Mouse (Mus musculus) heart, adult 11 months (tissue): Measurements from ENCODE around the gene Col11a2.

ENCODE experiments used
- DNase-seq: peaks from one replicate; pipeline ENCODE4 v3.0.0; 2022

Gene Col11a2

DNA sequence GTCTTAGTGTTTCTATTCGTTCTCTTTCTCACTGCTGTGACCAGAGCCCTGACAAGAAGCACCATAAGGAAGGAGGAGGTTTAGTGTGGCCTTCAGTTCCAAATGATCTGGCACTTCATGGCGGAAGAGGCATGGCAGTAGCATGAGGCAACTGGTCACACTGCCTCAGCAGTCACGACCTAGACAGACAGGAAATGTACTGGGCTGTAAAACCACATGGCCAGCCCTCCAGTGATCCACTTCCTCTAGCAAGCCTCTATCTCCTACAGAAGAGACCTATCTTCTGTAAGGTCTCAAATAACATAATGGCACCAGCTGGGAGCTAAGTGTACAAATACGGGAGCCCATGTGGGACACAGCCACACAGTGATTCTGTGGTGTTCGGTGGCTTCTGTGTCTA, 32.9 kb downstream of the Col11a2 start:
- DNase-seq = no peak

DNA sequence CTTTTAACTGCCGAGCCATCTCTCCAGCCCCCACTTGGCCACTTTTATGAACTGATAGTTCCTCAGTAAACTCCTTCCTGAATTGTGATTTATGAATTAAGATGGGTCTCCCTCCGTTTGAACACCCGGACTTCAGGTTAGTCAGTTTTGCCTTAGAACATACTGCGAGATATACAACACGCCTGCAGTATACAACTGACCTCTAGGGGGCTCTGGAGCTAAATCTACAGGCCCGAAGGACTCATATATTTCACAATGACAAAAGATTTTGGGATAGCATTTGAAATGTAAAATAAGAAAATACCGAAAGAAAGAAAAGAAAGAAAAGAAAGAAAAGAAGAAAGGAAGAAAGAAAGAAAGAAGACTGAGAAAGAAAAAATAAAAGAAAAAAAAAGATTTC, 36.0 kb downstream of the Col11a2 start:
- no peak for DNase-seq

DNA sequence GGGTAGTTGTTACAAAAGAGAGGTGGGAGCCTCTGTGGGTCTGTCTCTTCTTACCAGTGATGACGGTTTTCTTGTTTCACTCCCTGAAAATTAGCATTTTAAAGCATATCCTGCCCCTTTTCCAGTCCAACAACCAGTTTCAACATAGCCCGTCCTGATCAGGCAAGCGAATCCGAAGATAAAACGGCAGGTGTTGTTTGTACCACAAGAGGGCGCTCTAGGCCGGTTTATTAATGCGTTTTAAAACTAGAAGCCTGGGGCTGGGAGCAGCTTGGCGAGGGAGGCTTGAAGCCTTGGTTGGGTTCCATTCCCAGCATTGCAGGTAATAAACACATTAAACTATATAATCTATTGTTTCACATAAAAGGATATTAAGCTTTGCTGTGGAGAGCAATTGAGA, 38.3 kb downstream of the Col11a2 start:
- DNase-seq = no peak

DNA sequence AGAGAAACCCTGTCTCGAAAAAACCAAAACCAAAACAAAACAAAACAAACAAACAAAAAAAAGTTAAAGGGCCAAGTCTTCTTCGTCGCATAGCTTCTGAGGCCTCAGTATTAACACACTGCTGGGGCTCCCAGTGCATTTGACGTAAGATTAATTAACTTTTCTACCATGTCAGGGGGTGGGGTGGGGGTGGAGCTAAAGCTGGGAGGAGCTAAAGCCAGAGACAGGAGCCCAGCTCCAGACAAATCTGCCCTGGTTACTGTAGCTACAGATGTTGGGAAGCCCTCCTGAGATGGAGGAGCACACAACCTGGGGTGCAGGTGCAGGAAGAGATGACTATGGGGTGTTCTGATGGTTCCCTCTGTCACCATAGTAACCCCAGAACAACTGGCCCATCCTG, 38.9 kb downstream of the Col11a2 start:
- no peak for DNase-seq

DNA sequence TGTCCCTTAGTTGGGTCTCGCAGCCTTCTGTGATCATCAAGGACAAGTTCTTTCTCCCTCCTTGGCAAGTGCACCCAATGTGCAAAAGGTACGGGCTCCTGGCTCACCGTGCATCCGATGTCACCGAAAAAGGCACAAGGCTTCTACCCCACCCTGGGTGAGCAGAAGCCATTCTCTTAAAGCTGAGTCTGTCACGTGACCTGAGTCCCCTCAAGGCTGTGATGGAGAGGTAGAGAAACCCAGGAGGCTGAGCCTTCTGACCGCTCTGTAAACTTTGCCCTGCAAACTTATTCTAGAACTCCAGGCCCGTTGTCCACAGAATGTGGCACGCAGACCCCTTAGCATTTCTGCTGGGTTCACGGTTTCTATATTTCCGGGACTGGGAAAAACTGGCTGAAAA, 39.8 kb downstream of the Col11a2 start:
- DNase-seq = no peak

DNA sequence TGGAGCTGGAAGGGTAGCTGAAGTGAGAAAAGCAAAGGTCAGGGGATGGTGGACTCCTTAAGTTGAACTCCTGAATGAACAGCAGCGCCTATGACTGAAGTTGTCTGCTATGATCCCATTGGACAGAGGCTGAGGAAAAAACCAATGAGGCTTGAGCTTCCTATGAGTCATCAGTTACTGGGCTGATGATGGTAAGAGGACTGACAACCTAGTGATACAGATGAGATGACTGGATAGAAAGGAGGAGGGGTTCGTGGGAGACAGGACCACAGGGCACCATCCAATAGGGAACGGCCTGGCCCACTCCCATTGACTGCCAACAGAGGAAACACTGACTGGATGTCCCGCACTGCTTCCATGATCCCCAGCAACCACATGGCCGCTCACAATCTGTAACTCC, 40.4 kb downstream of the Col11a2 start:
- DNase-seq = peak; percentile 92

DNA sequence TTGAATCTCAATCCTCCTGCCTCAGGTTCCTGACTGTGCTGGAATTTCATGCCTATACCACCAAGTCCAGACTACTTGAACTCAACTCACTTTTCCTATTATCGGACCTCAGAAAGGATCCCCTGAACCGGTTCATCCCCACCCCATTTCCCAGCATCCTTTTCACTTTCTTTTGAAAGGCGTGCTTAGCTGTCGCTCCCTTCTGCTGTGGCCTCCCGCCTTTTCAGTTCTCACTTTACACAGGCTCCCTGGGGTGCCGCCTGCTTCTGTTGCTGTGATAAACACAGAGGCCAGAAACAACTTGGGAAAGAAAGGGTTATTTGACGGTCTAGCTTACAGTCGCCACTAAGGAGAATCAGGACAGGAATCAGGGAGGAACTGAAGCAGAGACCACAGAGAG, 43.9 kb downstream of the Col11a2 start:
- no peak for DNase-seq

DNA sequence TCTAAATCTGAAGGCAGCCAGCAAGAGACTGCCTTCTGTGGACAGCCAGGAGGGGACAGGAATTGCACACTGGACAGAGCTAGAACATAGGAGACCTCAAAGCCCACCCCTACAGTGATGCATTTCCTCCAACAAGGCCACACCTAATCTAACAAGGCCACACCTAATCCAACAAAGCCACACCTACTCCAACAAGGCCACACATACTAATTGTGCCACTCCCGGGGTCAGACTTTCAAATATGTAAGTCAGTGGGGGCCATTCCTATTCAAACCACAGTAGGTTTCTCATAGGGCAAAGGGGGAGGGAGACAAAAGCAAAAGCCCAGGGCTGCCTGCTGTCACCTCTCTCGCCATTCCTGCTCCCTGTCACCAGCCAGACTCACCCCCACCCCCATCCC, 48.1 kb downstream of the Col11a2 start:
- DNase-seq = no peak

DNA sequence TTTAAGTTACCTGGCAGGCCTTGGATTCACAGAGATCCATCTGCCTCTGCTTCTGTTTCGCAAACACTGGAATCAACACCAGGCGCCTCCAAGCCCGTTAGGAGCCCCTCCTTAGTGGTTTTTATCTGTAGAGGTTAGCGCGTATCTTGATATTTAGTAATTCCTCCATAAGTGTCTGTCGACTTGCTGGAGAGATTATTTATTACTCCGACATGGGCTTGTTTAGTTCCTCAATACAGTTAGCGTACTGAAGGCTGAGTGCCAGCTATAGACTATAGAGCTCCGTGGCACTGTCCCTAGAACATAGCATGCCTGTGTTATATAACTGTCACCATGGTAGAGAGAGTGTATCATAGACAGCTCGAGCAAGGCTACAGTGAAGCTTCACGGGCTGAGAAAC, 48.9 kb downstream of the Col11a2 start:
- no peak for DNase-seq

DNA sequence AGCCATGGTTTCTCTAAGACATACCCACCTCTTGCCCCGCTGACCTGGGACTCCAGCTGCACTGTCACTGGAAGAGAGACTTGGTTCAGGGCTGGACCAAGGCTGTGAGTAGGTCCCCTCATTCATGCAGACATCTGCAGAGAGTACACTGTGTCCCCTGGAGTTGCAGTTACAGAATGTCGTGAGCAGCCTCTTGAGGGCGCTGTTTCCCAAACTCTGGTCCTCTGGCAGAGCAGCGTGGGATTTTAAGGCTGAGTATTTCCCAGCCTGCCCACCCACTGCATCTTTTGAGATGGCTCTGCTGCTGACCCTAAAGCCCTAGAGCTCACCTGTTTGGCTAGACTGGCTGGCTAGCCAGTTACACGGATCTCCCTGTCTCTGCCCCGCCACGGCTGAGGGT, 51.7 kb downstream of the Col11a2 start:
- no peak for DNase-seq

DNA sequence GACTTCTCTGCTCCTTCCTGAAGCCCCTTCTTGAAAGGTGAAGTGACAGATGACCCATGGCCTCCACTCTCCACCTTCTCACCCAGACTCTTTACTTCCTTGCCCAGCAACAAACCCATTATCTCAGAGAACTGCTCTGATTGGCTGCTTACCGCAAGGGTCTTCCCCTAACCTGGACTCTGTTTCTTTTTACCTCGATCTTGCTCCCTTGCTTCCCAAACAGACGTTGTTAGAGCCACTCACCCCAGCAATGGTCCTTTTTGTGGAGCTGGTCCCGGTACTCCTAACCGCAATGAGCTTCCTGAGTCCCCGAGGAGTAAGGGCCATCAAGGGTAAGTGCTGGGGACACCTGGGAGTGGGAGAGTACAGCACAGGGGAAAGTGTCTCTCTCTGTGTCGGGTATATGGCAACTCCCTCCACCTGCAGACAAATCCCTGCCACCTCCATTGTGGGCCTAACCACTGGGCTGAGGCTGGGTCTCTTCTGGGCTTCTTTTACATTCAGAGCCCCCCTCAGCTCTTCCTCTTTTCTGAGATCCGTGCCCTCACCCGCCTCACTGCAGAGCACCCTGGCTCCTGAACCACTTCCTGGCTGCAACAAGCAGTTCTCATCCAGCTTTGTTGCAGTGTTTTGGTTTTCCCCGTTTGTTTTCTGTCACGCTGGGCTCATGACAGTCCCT, 53.1 kb downstream of the Col11a2 start, which contains the start of gene H2-Oa:
H2-Oa (plus strand) TSS at position 144 of the 679 bp plus-strand sequence.
- DNase-seq = no peak

DNA sequence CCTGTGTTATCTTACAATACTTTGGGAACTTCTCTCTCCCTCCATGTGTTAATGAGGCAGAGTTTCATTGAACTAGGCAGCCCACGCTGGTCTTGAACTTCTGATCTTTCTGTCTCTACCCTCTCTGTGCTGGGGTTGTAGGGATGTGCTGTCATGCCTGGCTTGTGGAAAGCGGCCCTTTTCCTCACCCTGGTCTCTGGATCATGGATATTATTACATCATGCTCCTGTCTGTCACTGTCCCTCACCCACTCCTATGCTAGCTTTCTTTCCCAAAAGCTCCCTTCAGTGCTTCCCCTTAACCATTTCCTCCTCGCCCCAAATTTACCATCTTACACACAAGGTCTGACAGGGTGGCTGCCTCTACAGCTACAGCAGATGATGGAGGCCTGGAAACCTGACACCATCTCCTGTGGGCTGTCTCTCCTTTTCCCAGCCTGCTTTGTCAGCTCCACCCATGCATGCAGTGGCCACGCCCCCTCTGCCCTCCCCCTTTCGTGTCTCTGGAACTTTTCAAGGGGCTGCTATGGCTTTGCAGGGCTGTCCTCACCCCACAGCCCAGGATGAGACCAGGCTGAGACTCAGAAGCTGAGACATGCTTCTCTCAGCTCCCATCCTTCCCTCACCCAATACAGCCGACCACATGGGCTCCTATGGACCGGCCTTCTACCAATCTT, 54.1 kb downstream of the Col11a2 start:
- DNase-seq = no peak

DNA sequence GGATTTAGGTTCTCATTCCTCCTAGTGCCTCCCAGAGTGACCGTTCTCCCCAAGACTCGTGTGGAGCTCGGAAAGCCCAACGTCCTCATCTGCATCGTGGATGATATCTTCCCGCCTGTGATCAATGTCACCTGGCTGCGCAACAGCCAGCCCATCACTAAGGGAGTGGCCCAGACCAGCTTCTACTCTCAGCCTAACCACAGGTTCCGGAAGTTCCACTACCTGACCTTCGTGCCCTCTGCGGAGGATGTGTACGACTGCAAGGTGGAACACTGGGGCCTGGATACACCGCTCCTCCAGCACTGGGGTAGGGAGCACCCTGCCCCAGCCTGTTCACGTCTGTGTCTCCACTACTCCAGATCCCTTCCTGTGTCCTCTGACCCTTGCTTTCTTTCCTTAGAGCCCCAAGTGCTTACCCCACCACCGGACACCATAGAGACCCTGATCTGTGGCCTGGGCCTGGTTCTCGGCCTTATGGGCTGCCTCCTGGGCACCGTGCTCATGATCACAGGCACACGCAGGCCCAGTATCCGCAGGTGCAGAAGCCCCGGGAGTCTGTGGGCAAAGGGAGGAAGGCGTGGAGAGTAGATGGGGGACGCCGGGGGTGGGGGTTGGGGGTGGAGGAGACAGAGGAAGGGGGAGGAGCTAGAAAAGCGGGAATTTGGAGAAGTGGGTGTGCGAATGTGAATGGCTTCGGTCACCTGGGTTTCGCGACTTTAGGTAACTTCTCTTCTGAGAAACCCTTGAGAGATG, 55.2 kb downstream of the Col11a2 start:
- DNase-seq = no peak

DNA sequence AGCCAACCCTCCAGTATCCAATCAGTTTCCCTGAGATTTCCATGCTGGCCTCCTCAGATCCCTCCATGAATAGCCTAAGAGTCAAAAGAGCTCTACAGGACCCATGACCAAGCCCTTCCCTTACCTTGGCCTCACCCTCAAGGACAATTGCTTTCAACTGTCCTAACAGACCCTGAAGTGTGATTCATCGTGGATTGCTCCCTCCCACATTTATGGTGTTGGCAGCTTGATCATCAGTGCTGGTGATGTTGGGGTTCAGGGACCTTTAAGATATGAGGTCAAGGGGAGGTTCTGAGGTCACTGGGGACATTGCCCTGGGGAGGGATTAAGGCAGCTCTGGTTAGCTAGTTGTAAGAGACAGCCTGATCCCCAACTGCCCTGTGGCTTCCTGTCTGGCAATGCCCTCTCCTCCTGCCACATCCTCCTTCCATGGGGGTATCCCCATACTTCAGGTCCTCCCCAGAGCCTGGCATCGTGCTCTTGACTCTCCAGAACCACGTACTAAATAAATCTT, 57.3 kb downstream of the Col11a2 start:
- DNase-seq = no peak

DNA sequence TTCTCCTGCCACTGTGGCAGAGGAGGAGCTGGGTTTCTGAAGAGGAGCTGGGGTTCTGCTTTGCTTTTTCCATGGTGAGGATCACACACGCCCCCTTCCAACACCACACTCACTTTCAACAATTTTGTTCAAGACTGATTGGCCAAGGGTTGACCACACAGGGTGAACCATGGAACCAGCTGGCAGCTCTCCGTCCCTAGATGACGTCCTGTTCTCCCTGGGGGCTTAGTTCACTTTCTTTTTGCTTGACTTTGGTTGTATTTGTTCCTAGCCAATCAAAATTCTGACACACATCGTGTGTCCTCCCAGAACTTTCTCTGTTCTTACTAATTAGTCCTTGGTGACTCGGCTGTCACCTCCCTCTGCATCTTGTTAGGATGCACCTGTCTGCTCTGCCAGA, 58.0 kb downstream of the Col11a2 start:
- DNase-seq = no peak

DNA sequence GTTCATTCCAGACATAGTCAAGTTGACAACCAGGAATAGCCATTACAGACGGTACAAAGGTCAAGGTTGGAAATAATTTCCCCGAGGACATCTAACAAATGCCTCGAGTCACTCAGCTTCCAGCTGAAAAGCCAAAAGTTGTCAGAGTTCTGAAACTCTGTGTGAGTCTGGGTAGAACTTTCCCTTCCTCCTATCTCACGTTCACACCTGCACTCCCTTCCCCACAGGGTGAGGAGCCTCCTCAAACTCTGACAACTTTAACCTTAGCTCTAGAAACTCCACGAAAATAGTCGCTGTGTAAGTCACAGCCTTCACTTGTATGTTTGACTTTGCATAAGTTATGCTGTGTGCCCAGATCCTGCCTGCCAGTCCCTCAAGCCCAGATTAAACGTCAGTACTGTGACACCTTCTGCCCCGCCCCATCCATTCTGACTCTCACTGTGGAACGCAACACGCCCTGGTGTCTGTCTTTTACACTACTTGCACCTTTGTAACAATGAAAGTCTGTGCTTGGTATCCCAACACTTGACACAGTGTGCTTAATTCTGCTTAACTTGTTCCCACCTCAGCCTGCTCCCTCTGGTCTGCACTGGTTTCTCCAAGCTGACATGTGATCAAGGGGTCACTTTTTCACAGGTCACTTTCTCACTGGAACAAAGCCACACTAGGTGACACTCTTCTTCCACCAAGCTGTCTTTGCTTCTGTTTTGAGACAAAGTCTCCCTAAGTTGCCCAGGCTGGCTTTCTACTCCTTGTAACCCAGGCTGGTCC, 59.7 kb downstream of the Col11a2 start:
- DNase-seq = no peak

DNA sequence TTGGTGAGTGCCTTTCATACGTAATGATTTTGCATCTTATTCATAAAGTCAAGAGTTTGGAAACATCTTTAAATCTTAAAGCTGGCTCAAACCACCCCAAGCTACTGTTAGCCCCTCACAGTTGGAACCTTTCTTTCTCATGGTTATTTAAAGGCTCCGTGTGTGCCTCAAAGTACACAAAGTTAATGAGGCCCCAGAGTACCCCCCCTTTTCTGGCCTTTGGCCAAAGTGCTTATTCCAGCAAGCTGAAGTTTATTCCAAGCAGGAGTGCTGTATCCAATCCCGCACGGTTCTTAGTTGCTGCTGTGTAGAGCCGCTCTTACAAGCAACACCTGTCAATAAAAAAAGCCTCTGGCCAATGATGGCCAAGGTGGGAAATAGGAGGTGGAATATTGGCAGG, 60.3 kb downstream of the Col11a2 start:
- no peak for DNase-seq

DNA sequence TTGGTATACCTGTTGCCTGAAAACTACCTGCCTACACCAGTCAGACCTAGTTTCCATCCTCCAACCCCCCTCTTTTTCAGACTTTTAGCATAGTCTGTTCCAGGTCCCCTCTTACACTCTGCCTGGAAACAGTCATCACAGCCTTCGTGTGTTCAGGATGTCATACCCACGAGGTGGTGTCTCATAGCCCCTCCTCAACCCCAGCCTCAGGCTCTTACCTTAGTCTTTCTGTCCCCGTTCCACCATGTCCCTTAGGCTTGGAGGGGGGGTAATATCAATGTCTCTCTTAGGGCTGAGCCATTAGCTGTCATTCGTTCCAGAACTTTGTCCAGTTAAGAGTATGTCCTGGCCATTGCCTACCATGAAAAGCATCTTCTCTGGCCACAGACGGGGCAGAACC, 61.9 kb downstream of the Col11a2 start:
- no peak for DNase-seq

DNA sequence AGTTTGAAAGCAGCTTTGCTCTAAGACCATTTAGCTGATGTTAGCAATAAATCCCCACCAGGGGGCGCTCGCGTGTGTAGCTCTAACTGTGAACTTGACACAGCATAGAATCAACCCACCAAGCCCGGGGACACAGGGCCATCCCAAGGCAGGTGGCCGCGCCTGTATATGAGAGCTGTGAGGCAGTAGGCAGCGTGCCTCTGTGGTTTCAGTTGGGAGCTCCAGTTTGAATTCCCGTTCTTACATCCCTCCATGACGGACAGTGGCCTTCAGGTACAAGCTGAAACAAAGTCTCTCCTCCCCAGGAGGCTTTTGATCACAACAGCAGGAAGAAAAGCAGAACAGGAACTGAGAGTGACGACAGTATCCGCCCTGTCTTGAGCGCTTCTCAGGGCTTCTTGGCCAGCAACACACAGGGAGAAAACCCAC, 62.4 kb downstream of the Col11a2 start:
- peak; percentile 98 for DNase-seq

DNA sequence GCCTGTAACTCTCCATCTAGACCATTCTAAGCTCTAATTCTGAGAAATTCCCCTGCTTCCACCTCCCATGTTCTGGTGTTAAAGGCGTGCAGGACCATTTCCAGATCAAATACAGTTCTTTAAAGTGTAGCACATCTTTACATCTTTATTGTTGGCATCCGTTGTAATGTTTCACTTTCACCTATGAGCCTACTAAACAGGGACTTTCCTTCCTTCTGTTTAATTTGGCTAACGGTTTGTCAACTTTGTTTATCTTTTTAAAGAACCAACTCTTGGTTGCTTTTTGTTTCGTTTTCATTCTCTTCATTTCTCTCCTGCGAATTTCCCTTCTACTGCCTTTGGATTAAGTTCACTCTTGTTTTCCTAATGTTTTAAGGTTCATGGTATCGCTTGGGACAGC, 63.6 kb downstream of the Col11a2 start:
- no peak for DNase-seq

DNA sequence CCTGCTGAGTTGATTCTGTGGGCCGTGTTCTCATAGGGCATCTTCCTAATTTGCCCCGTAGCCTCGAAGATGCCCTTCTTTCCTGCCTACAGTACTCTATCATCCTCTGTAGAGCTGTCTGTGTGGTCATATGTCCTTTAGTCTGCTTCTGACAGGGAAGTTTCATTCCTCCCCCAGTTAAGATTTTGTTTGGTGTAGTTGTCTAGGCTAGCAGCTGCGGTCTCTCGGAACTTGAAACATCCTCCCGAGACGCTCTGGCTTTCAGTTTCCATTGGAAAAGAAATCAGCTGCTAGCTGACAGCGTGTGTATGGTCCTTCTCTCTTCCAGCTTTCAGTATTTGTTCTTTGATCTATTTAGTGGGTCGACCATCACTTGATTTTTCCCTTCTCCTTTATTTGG, 65.6 kb downstream of the Col11a2 start:
- no peak for DNase-seq

DNA sequence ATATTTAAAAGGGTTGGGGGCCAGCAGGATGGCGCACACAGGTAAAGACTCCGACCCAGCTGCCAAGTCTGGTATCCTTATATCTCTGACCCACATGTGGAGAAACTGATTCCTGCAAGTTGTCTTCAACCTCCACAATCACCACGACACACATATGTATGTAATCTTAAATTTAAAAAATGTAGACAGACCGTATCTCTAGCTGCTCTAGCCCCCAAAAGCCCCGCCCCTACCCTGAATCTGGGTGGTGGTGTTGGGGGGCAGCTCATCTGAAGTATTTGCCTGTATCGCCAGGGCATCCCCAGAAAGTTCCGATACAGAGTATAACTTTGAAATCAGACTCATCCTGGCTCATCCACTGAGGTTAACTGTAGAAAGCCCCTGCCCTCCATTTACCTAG, 67.3 kb downstream of the Col11a2 start:
- DNase-seq = peak; percentile 87
